Mouse (Mus musculus) CD4-positive, CD25-positive, alpha-beta regulatory T cell, adult 2 months (primary cell): ENCODE measurements around the gene Osbp2.

Experiments used
- DNase-seq: peaks from one replicate; pipeline ENCODE4 v3.0.0-alpha.2; 2012; ENCODE audit warnings: low read depth, low spot score

Gene Osbp2

GRCm38 (mm10) chr11:3761339-3761738 is 102.4 kb downstream of the Osbp2 start:
- no peak for DNase-seq

- DNase-seq, result no peak
These were observed 104.3 kb downstream of the Osbp2 start for GRCm38 (mm10) chr11:3759433-3759832.

DNA sequence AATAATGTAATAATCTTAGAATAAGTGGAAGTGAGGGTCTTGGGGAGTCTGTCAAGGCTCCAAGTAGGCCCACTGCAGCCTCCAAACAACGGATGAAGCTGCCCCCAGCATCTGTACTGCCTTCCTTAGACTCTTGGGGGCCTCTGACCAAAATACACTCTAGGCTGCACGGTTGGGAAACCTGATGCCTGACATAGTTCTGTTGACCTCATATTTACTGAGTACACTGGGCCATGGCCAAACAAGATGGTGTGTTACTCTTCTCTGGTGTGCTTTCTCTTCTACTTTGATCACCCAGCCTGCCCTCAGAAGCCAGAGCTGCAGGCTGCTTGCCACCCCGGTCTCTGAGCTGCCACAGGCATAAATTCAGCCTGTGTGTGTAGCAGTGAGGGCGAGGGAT is 108.4 kb downstream of the Osbp2 start:
- DNase-seq, result no peak

DNA sequence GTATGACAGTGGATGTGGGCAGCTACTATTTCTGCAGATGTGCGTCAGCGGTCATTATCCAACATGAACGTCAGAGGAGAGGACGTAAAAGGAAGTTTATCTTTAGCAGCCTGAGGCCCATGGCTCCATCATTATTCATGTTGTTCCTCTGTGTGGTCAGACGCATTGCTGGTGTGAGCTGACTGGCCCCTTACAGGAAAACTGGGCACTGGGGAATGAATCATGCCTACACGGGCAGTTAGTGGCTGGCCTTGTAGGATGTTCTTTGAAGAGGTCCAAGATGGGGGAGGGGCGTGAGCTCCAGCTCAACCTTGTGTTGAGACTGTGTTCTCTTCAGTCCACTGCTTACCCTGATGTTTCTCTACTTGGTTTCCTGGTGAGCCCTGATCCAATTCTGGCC is 109.0 kb downstream of the Osbp2 start:
- no peak for DNase-seq

DNA sequence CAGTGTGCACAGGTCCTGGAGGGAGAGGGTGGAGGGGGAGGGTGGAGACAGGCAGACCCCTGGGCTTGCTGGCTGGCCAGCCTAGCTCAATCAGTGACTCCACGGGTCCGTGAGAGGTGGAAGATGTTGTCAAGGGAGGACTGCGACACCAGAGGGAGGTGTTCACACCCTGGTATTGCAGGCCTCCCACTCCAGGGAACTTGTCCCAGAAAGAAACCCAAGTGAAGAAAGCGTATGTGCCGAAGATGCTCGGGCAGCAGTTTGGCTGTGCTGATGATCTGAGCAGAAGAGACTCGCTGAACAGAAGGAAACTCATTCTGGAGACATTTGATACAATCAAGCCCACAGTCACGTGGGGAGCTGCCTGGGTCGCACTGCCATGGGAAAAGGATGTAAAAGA is 109.8 kb downstream of the Osbp2 start:
- DNase-seq, result no peak

DNA sequence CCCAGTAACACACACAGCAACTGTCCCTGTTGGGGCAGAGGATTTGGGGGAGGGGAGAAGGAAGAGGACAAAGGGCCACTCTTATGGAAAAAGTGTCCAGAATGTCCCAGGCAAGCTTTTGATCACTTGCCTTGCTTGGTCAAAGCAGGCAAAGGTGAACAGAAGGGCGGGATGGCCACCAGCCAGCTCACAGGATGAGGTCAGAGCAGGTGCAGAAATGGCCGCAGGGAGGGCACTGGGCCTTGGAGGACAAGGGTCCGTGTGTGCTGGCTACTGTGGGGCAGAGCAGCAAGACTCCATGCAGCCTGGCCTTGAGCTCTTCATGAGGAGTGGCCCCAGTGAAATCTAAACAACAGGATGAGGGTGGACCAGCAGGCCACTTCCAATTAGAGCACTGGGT is 110.9 kb downstream of the Osbp2 start:
- DNase-seq, result no peak

GRCm38 (mm10) chr11:3749831-3750230 is 113.9 kb downstream of the Osbp2 start:
- no peak for DNase-seq

GRCm38 (mm10) chr11:3742449-3742848 is 121.3 kb downstream of the Osbp2 start:
- DNase-seq, result no peak

GRCm38 (mm10) chr11:3741183-3741582 is 122.5 kb downstream of the Osbp2 start:
- no peak for DNase-seq

DNA sequence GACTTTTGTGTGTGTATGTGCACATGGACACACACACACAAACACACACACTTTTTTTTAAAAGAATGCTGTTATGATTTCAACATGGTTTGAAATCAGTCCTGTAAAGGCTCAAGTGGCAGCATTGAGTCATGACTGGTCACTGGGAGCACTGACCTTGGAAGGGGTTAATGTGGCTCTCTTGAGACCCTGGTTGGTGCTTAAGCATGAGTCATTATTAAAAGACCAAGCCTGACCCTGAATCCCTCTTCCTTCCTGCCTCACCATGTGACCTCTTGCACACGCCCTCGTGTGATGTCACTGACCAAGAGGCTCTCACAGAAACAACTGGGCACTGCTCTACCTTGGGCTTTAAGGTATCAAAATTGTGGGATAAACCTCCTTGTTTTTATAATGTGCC is 124.9 kb downstream of the Osbp2 start:
- DNase-seq, result no peak

GRCm38 (mm10) chr11:3735715-3736114 is 128.0 kb downstream of the Osbp2 start:
- no peak for DNase-seq

GRCm38 (mm10) chr11:3733933-3734636 is 129.6 kb downstream of the Osbp2 start:
- DNase-seq, result no peak

DNA sequence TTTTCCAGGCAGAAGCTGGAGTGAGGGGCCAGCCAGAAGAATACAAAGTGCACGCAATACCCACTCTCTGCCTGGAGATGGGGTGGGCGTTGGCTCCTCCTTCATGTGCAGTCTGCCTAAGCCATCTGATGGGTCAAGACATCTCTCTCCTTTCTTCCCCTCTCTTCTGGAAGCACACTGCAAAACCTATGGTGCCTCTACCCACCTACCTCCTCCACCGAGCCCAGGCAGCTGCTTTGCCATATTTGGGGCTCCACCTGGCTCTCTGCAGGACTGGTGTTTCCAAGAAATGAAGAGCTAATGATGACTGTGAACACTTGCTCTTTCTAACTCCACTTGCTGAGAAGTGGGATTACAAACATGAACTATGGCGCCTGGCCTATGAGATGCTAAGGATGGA is 132.2 kb downstream of the Osbp2 start:
- DNase-seq, result no peak

GRCm38 (mm10) chr11:3727438-3728105 is 136.1 kb downstream of the Osbp2 start:
- no peak for DNase-seq

GRCm38 (mm10) chr11:3725331-3726054 is 138.2 kb downstream of the Osbp2 start:
- no peak for DNase-seq

DNA sequence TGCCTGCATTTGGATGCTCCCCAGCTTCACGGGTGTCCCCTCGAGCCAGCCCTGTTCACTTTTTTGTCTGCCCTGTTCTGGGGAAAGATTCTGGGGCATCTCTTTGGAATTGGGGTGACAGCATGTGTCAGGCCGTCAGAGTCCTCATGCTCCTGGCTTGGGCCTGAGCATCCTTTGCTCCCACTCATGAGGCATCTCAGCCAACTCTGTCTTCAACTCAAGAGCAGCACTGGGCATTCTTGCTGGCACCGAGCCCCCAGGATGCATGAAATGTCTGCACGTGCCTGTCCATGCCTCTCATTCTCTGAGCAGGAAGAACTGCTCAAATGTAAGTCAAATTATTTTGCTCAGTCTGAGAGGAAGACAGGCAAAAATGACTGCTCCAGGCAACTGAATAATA is 139.0 kb downstream of the Osbp2 start:
- DNase-seq, result no peak

DNA sequence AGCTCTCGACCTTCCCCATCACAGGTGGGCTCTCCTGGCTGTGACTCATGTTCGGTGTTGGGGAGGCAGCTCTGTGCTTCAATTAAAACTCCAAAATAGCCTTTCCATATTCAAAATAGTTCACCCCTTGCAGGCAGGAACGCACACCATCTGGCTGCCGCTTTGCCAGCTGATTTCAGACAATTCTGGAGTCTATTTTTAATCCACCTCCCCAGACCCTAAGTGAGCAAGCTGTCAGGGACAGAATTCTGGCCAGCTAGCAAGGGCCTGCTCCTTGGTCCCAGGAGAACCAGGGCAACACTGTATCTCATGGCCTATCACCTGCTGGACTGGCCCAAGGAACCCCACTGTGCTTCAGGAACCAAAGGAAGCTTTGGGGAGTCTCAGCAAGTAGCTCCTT is 139.8 kb downstream of the Osbp2 start:
- DNase-seq, result no peak

DNA sequence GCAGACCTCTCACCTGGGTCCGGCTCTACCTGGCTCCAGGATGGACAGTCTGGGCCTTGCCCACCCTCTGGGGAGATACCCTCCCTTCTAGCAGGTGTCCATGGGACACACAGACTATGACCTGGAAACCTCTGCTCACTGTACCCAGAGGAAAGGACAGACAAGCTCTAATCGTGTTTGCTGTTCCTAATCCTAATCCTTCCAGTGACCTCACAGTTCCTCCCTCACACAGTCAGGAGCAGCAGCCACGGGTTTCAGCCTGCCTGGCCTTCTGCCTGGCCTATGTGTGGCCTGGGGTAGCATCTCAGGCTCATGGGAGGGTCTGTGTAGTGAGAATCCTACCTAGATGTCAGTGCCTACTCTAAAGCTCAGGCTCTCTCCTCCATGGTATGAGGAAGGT is 140.8 kb downstream of the Osbp2 start:
- DNase-seq, result no peak

DNA sequence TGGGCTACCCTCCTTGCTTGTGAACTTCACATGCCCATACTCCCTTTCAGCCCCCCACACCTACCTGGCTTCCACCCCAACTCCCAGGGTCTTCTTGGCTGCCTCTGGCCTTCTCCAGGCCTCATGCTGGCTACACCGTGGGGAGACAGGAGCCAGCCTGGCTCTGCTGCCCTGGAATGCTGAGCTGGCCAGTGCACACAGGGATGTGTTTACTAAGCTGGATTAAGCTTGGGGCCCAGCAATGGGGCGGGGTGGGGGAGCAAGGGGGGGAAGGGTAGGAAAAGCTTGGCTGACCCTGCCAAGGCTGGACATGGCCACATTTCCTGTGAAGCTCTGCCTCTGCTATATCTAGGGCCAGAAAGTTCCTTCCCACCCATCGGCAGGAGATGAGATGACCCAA is 141.7 kb downstream of the Osbp2 start:
- no peak for DNase-seq

- DNase-seq, result no peak
These were observed 147.0 kb downstream of the Osbp2 start for GRCm38 (mm10) chr11:3716662-3717061.

DNA sequence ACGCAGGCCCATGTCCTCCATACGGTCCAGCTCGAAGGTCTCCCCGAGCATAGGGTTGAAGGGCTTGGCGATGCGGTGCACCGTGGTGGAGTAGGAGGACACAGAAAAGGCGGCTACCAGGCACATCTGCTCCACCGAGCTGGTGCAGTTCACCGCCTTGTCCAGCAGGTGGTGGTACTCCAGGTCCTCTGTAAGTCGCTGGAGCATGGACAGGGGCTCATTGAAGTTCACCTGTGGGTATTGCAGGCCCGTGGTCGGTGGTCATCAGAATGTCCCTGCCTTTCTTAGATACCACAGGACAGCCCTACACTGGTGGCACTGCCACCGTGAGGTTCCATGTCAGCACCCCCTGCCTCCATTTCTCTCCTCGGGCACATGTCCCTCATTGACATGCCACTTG is 149.2 kb downstream of the Osbp2 start:
- peak; percentile 62 for DNase-seq

DNA sequence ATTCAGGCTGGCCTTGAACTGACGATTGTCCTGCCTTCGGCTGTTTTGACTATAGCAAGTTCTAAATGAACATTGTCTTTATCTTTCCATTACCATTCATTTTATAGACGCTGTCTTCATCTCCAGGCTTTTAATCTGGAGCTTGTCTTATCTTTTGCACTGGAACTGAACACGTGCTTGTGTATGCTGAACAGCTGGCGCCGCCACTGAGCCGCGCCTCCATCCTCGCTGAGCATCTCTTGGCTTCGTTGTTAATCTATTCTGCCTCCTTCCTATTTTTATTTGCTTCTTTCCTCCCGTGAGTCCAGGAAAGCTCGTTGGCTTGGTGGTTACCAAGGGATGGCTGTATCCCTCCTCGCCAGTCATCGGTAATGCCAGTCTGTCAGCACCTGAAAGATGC is 153.5 kb downstream of the Osbp2 start:
- DNase-seq, result no peak

GRCm38 (mm10) chr11:3707057-3707456 is 156.6 kb downstream of the Osbp2 start:
- no peak for DNase-seq
